Mouse (Mus musculus): ENCODE measurements at regions not wholly inside any gene's neighbourhood (a gene's known extent, or its start where the extent isn't known, plus 50 kb on each side); places are given as distances from the start of the nearest gene placed in this dataset.

DNA sequence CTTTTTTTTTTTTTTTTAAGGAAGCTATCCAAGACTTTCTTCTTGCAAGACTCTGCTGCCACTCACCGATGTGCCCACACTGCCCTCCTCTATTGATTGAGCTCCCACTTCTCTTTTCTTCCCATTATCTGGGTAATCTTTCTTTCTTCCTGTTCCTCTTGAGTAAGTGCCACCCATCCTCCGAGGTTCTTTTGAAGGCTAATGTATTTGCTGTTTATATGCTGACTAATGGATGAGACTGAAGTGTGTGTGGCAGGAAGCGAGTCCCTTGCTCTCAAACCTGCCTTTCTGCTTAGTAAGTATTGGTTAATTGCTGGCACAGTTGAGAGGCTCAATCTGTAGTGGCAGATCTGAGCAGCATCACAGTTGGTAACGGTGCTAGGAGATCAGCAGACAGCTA lies 142.1 kb upstream of the Plxnc1 start:
- TF ChIP-seq EP300 (IDR thresholded peaks at IDR 0.05; ENCODE audit: low read depth) (no peak), CTCF (IDR thresholded peaks at IDR 0.05; ENCODE audit: low read depth) (no peak)

Measured in liver, postnatal 0 days (tissue).